Mouse (Mus musculus): ENCODE results near the gene Golga2. TPM values are rescaled to one million over a fixed set of nuclear protein-coding genes. Genes with fewer than 3 reads are reported as not detected.

Golga2 gene
- polyA plus RNA-seq, 1 experiment from 2014 or later, result 20.2 TPM

DNA sequence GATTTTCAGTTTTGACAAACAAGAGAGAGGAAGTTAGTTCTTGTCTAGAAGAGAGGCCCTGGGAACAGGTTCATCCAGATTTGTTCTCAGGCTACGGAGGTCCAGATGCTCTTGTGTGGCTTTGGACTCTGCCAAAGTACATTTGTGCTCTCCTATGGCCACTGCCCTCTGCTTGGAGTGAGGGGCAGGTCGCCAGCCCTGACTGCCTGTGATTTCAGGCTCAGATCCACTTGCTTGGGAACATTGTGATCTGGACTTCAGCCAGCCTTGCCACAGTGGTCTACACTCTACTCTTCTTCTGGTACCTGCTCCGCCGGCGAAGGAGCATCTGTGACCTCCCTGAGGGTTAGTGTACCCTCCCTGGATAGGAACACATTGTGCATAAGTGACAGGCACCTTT, 34.5 kb upstream of the Golga2 start:
- Histone ChIP-seq H3K27me3 (replicated peaks; ENCODE audit: control insufficient read depth, insufficient read depth, low read length) (no peaks in the 10 kb centered on the region), H3K4me2 (ENCODE audit: low read length) (no peak overlapping the region), H3K27ac (ENCODE audit: low read depth) (no peak overlapping the region), H3K9me3 (ENCODE audit: control insufficient read depth, low read length) (no peaks in the 10 kb centered on the region), H3K36me3 (ENCODE audit: control insufficient read depth, insufficient read depth, low read length) (peaks cover 82% of the 10 kb centered on the region), H3K4me3 (ENCODE audit: low read depth, low read length) (no peak overlapping the region), H3K9ac (ENCODE audit: low read length) (no peak overlapping the region), H3K4me1 (replicated peaks; ENCODE audit: control insufficient read depth, insufficient read depth, low read length) (no peaks in the 10 kb centered on the region)
- DNase-seq (ENCODE audit: low spot score) (no peak), ATAC-seq (replicated peaks; ENCODE audit: low FRiP score, low TSS enrichment, low read depth) (no peak)
- WGBS, result 87% methylated on average over 5 of the region's 5 CpGs

DNA sequence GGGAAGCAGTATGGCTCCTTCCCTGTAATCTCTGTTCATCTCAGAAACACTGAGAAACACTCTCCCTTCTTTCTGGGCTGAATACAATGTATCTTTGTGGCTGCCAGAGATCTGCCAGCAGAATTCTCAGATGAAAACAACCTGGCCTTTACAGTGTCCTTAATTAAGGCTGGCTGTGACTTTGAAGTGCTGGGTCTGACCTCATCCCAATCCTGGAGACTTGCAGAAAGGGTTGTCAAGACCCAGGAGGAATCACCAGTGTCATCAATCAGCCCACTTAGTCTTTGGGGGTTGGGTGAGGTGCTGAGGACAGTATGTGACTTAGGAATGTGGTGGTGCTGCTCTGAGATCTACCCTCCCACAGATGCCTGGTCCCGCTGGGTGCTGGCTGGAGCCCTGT, 33.8 kb upstream of the Golga2 start:
- Histone ChIP-seq H3K4me2 (ENCODE audit: low read length) (no peak overlapping the region), H3K4me1 (replicated peaks; ENCODE audit: control insufficient read depth, insufficient read depth, low read length) (no peaks in the 10 kb centered on the region), H3K9me3 (ENCODE audit: control insufficient read depth, low read length) (no peaks in the 10 kb centered on the region), H3K9ac (ENCODE audit: low read length) (no peak overlapping the region), H3K4me3 (ENCODE audit: low read depth, low read length) (no peak overlapping the region), H3K27ac (ENCODE audit: low read depth) (no peak overlapping the region), H3K36me3 (ENCODE audit: control insufficient read depth, insufficient read depth, low read length) (peaks cover 83% of the 10 kb centered on the region), H3K27me3 (replicated peaks; ENCODE audit: control insufficient read depth, insufficient read depth, low read length) (no peaks in the 10 kb centered on the region)
- WGBS, result 67% methylated on average over 1 of the region's 1 CpGs
- DNase-seq (ENCODE audit: low spot score) (no peak), ATAC-seq (replicated peaks; ENCODE audit: low FRiP score, low TSS enrichment, low read depth) (no peak)

DNA sequence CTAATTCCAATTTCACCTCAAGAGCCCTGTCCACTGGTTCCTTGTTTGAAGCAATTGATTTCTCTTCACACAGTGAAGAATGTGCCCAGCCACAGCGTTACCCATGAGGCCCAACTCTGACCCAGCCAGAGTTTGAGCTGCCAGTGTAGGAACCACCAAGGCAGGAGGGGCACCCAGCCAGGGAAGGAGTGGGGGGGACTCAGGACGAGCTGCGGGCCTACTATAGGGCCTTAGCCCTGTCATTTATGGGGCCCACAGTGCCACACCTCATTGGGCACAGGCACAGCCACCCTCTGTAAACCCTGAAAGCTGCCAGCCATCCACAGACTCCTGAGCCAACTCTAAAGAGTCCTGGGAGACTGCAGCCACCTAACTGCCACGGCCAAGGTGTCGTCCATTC, 32.6 kb upstream of the Golga2 start:
- Histone ChIP-seq H3K4me2 (ENCODE audit: low read length) (no peak overlapping the region), H3K4me1 (replicated peaks; ENCODE audit: control insufficient read depth, insufficient read depth, low read length) (peaks cover 7% of the 10 kb centered on the region), H3K9me3 (ENCODE audit: control insufficient read depth, low read length) (no peaks in the 10 kb centered on the region), H3K4me3 (ENCODE audit: low read depth, low read length) (no peak overlapping the region), H3K27ac (ENCODE audit: low read depth) (no peak overlapping the region), H3K9ac (ENCODE audit: low read length) (no peak overlapping the region), H3K27me3 (replicated peaks; ENCODE audit: control insufficient read depth, insufficient read depth, low read length) (no peaks in the 10 kb centered on the region), H3K36me3 (ENCODE audit: control insufficient read depth, insufficient read depth, low read length) (peaks cover 75% of the 10 kb centered on the region)
- WGBS, result 68% methylated on average over 5 of the region's 5 CpGs
- ATAC-seq (replicated peaks; ENCODE audit: low FRiP score, low TSS enrichment, low read depth) (no peak), DNase-seq (ENCODE audit: low spot score) (no peak)

DNA sequence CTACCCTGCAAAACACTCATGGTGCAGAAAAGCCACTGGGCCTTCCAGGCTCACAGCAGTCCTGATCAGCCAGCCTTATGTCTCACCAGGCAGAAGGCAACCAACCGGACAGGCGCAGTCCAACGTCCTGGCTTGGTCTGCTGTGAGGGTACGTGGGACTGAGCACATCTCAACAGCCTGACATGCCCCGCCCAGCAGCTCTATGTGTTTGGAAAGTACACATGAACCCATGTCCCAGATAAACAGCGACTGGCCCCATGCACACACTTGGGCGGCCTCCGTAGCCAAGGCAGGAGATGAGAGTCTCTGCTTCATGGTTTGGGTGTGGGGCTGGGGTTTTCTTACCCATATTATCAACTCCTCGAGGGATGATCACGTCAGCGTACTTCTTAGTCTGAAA, 30.9 kb upstream of the Golga2 start:
- Histone ChIP-seq H3K27ac (ENCODE audit: low read depth) (no peak overlapping the region), H3K9me3 (ENCODE audit: control insufficient read depth, low read length) (no peaks in the 10 kb centered on the region), H3K4me1 (replicated peaks; ENCODE audit: control insufficient read depth, insufficient read depth, low read length) (peaks cover 7% of the 10 kb centered on the region), H3K9ac (ENCODE audit: low read length) (no peak overlapping the region), H3K27me3 (replicated peaks; ENCODE audit: control insufficient read depth, insufficient read depth, low read length) (no peaks in the 10 kb centered on the region), H3K36me3 (ENCODE audit: control insufficient read depth, insufficient read depth, low read length) (peaks cover 61% of the 10 kb centered on the region), H3K4me2 (ENCODE audit: low read length) (no peak overlapping the region), H3K4me3 (ENCODE audit: low read depth, low read length) (no peak overlapping the region)
- ATAC-seq (replicated peaks; ENCODE audit: low FRiP score, low TSS enrichment, low read depth) (no peak), DNase-seq (ENCODE audit: low spot score) (no peak)
- 89% methylated on average over 11 of the region's 11 CpGs for WGBS

DNA sequence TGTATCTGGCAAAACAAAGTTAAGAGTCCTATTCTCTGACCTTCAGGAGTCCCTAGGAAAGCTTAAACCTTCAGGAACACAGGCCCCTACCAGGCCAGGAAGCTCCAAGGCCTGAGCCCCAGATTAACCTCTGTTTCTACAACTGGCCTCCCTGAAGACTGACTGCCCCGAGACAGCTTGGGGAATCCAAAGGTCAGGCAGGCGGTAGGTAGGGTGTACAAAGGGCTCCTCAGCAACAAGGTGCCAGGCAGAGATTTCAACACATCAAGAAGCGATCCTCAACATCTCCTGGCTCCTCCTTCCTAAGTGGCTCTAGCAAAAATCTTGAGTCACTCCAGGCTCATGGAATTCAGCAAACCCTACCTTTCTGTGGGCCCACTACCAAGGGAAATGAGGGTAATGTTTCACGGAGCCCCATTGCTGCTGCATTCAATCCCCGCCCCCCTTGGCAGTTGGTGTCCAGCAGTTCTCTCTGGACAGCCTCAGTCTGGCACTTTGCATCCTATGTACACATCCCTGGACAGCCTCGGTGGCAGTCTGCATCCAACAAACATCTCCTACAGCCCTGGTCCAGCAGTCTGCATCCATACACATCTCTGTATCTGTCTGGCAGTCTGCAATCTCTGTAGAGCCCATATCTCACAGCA, 28.2 kb upstream of the Golga2 start:
- DNase-seq (ENCODE audit: low spot score) (no peak), ATAC-seq (replicated peaks; ENCODE audit: low FRiP score, low TSS enrichment, low read depth) (no peak)
- peaks cover 7% of the 10 kb centered on the region for H3K4me1 ChIP-seq (replicated peaks; ENCODE audit: control insufficient read depth, insufficient read depth, low read length)
- peaks cover 41% of the 10 kb centered on the region for H3K36me3 ChIP-seq (ENCODE audit: control insufficient read depth, insufficient read depth, low read length)
- H3K4me3 ChIP-seq (ENCODE audit: low read depth, low read length), result peak overlapping the region; percentile 94
- H3K9ac ChIP-seq (ENCODE audit: low read length), result peak overlapping the region; percentile 77
- WGBS, result 51% methylated on average over 6 of the region's 6 CpGs
- no peak overlapping the region for H3K27ac ChIP-seq (ENCODE audit: low read depth)
- no peaks in the 10 kb centered on the region for H3K27me3 ChIP-seq (replicated peaks; ENCODE audit: control insufficient read depth, insufficient read depth, low read length)
- H3K9me3 ChIP-seq (ENCODE audit: control insufficient read depth, low read length), result no peaks in the 10 kb centered on the region
- H3K4me2 ChIP-seq (ENCODE audit: low read length), result peak overlapping the region; percentile 68

DNA sequence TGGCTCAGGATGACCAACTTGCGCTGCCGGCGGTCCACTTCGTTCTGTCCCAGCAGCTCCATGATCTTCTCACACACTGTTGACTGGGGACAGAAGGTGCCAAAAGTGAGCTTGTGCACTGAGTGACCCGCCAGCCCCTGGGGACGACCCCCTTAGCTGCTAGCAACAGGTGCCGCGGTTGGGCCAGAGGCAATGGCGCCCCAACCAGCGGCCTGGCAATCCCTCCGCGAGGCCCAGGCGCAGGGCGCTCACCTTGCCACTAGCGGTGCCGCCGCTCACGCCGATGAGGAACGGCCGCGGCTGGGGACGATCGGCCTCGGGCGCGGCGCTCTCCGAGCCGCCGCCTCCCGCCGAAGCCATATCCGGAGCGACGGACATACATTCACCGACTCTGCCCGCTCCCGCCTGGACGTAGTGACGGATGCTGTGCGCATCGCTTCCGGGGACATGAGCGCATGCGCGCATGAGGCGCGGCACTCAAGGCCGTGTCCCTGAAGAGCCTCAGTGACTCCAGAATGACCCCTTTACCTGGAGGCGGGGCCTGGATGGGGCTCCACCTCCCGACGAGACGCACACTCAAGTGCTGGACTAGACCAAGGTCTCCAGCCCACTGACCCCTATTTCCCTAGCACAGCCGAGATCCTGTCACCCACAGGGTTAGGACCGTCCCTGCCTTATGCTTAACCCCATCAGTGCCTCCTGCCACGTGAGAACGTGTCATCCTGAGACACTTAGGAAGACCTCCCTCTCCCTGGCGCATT, 27.3 kb upstream of the Golga2 start, which contains the start of gene Uck1:
Uck1 (minus strand) TSS at position 503 of the 761 bp plus-strand sequence.
- ATAC-seq (replicated peaks; ENCODE audit: low FRiP score, low TSS enrichment, low read depth) (peak; percentile 93), DNase-seq (ENCODE audit: low spot score) (peak; percentile 90)
- H3K9me3 ChIP-seq (ENCODE audit: control insufficient read depth, low read length), result no peaks in the 10 kb centered on the region
- peak within 1 kb of the TSS; percentile 94 for H3K4me3 ChIP-seq (ENCODE audit: low read depth, low read length)
- peak within 1 kb of the TSS; percentile 69; the same call in 1 of the 2 replicates for H3K27ac ChIP-seq (ENCODE audit: low read depth)
- under 1% methylated on average over 59 of the region's 59 CpGs for WGBS
- H3K4me1 ChIP-seq (replicated peaks; ENCODE audit: control insufficient read depth, insufficient read depth, low read length), result peaks cover 7% of the 10 kb centered on the region
- H3K4me2 ChIP-seq (ENCODE audit: low read length), result peak within 1 kb of the TSS; percentile 68
- H3K9ac ChIP-seq (ENCODE audit: low read length), result peak within 1 kb of the TSS; percentile 77
- peaks cover 33% of the 10 kb centered on the region for H3K36me3 ChIP-seq (ENCODE audit: control insufficient read depth, insufficient read depth, low read length)
- H3K27me3 ChIP-seq (replicated peaks; ENCODE audit: control insufficient read depth, insufficient read depth, low read length), result no peaks in the 10 kb centered on the region

DNA sequence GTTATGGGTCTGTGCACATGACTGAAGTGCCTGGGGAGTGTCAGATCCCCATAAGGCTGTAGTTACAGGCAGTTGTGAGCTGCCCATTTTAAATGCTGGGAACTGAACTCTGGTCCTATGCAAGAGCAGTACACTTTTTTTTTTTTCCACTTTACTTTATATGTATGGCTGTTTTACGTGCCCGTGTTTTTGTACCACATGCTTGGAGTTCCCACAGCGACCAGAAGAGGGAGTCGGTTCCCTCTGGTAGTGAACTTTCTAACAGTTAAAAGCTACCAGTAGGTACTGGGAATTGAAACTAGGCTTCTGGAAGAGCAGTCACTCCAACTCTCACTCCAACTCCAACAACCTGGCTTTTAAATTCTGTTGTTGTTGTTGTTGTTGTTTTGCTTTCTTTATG, 26.5 kb upstream of the Golga2 start:
- no peaks in the 10 kb centered on the region for H3K9me3 ChIP-seq (ENCODE audit: control insufficient read depth, low read length)
- ATAC-seq (replicated peaks; ENCODE audit: low FRiP score, low TSS enrichment, low read depth) (no peak; the same call in 1 of the 2 replicates), DNase-seq (ENCODE audit: low spot score) (peak; percentile 60)
- 0 out of 2 replicates have a peak overlapping the region, but pooled peaks have one; percentile 94 for H3K4me3 ChIP-seq (ENCODE audit: low read depth, low read length)
- 34% methylated on average over 4 of the region's 4 CpGs for WGBS
- peaks cover 31% of the 10 kb centered on the region for H3K36me3 ChIP-seq (ENCODE audit: control insufficient read depth, insufficient read depth, low read length)
- H3K27me3 ChIP-seq (replicated peaks; ENCODE audit: control insufficient read depth, insufficient read depth, low read length), result no peaks in the 10 kb centered on the region
- peaks cover 7% of the 10 kb centered on the region for H3K4me1 ChIP-seq (replicated peaks; ENCODE audit: control insufficient read depth, insufficient read depth, low read length)
- no peak overlapping the region for H3K27ac ChIP-seq (ENCODE audit: low read depth)
- H3K4me2 ChIP-seq (ENCODE audit: low read length), result peak overlapping the region; percentile 68
- H3K9ac ChIP-seq (ENCODE audit: low read length), result no peak overlapping the region

DNA sequence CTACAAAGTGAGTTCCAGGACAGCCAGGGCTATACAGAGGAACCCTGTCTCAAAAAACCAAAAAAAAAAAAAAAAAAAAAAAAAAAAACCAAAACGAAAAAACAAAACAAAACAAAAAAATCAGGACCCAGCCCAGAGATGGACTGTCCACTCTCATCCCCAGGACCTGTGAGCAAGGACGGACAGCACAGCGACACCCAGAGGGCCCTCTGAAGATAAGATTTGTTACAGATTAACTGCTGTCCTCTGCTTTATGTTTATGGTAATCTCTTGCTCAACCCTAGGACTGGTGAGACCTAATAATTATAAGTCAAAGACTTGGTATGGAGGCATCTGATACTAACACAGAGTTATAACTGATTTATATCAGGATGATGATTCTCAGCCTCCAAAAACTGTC, 11.4 kb upstream of the Golga2 start:
- no peak overlapping the region for H3K4me2 ChIP-seq (ENCODE audit: low read length)
- H3K4me3 ChIP-seq (ENCODE audit: low read depth, low read length), result no peak overlapping the region
- no peaks in the 10 kb centered on the region for H3K4me1 ChIP-seq (replicated peaks; ENCODE audit: control insufficient read depth, insufficient read depth, low read length)
- 69% methylated on average over 2 of the region's 3 CpGs for WGBS
- ATAC-seq (replicated peaks; ENCODE audit: low FRiP score, low TSS enrichment, low read depth) (no peak), DNase-seq (ENCODE audit: low spot score) (no peak)
- no peak overlapping the region for H3K27ac ChIP-seq (ENCODE audit: low read depth)
- H3K9ac ChIP-seq (ENCODE audit: low read length), result no peak overlapping the region
- H3K27me3 ChIP-seq (replicated peaks; ENCODE audit: control insufficient read depth, insufficient read depth, low read length), result no peaks in the 10 kb centered on the region
- H3K36me3 ChIP-seq (ENCODE audit: control insufficient read depth, insufficient read depth, low read length), result peaks cover 32% of the 10 kb centered on the region
- no peaks in the 10 kb centered on the region for H3K9me3 ChIP-seq (ENCODE audit: control insufficient read depth, low read length)

All from intestine, embryonic 14.5 days (tissue).